Mouse (Mus musculus) cerebellum, postnatal 4 days (tissue): ENCODE data around the gene Hyal3.

Source experiments
- DNase-seq, 2 experiments: peaks; one replicate each; pipeline ENCODE4 v3.0.0; 2022; ENCODE audit warnings: low spot score in 2 of 2, mixed read lengths in 1 of 2

Hyal3 gene

GRCm38 (mm10) chr9:107633661-107634405 is 53.2 kb downstream of the Hyal3 start:
- peak in 1 of 2 experiments; percentile 43 for DNase-seq

- no peak for DNase-seq
These were observed 54.0 kb downstream of the Hyal3 start for GRCm38 (mm10) chr9:107634406-107635278.

GRCm38 (mm10) chr9:107635279-107636028 is 54.8 kb downstream of the Hyal3 start, which contains the start of gene Gnai2:
Gene Gnai2, minus strand, starts transcription at chr9:107635367.
- DNase-seq = peak; percentile 73 to 88
